Mouse (Mus musculus) neural tube, embryonic 11.5 days (tissue): ENCODE measurements around the gene Phf24. TPM values are rescaled to one million over a fixed set of nuclear protein-coding genes. Genes with fewer than 3 reads are reported as not detected.
"Not testable (repeated sequence)": the region's sequence is repeated elsewhere in the genome, so short reads cannot be mapped to it uniquely, and the experiment has no call there.

Source experiments
- ATAC-seq: fragments of 200-750 bp; cut with Nextera tagmentation; 2 replicates; pipeline ENCODE4 v1.8.0; 2017; ENCODE audit warnings: moderate number of reproducible peaks, mild to moderate bottlenecking, moderate TSS enrichment, moderate library complexity; ENCODE audit not compliant: insufficient read depth, low FRiP score, low TSS enrichment
- DNase-seq: peaks from one replicate; pipeline ENCODE4 v3.0.0-alpha.2; 2015; ENCODE audit warnings: low spot score
- H3K27ac ChIP-seq: fragments of 300-500 bp; sonication (generic); 2 replicates; pipeline ENCODE4 v1.5.1; 2014; ENCODE audit warnings: low read depth, mild to moderate bottlenecking, low read length
- H3K27me3 ChIP-seq: fragments of 300-500 bp; sonication (generic); 2 replicates; pipeline ENCODE4 v1.6.1; 2014; ENCODE audit warnings: mild to moderate bottlenecking, low read length, mixed read lengths; ENCODE audit not compliant: control insufficient read depth, insufficient read depth
- H3K36me3 ChIP-seq: fragments of 300-500 bp; sonication (generic); 2 replicates; pipeline ENCODE4 v1.6.1; 2014; ENCODE audit warnings: mild to moderate bottlenecking, low read length, moderate library complexity, mixed read lengths; ENCODE audit not compliant: control insufficient read depth, insufficient read depth
- H3K4me1 ChIP-seq: fragments of 300-500 bp; sonication (generic); 2 replicates; pipeline ENCODE4 v1.6.1; 2014; ENCODE audit warnings: low read length, mixed read lengths; ENCODE audit not compliant: control insufficient read depth, insufficient read depth
- H3K4me2 ChIP-seq: fragments of 300-500 bp; sonication (generic); 2 replicates; pipeline ENCODE4 v1.6.1; 2014; ENCODE audit warnings: low read depth, mild to moderate bottlenecking, moderate library complexity
- H3K4me3 ChIP-seq: fragments of 300-500 bp; sonication (generic); 2 replicates; pipeline ENCODE4 v1.5.1; 2014; ENCODE audit warnings: low read depth, low read length
- H3K9ac ChIP-seq: fragments of 300-500 bp; sonication (generic); 2 replicates; pipeline ENCODE4 v1.6.1; 2014; ENCODE audit warnings: mild to moderate bottlenecking, low read length
- H3K9me3 ChIP-seq: fragments of 300-500 bp; sonication (generic); 2 replicates; pipeline ENCODE4 v1.6.1; 2016; ENCODE audit warnings: low read length; ENCODE audit not compliant: control insufficient read depth
- WGBS: fragments of 180-500 bp; shearing (Covaris S2); extraction: QIAGEN DNeasy Blood & Tissue Kit; methylation state at CpG from one replicate; pipeline ENCODE4 v1.1.7; 2014; 5-methylcytosine and 5-hydroxymethylcytosine counted together
- polyA plus RNA-seq: library from polyadenylated mRNA; unstranded; fragments of >200 nt; fragmentation: Nextera tagmentation; extraction: Ambion mirVana; gene quantifications from 2 replicates; pipeline ENCODE4 v1.2.1, GENCODE M21; 2014

Gene Phf24
- polyA plus RNA-seq, 1 experiment from 2014 or later = 2.7 TPM

DNA sequence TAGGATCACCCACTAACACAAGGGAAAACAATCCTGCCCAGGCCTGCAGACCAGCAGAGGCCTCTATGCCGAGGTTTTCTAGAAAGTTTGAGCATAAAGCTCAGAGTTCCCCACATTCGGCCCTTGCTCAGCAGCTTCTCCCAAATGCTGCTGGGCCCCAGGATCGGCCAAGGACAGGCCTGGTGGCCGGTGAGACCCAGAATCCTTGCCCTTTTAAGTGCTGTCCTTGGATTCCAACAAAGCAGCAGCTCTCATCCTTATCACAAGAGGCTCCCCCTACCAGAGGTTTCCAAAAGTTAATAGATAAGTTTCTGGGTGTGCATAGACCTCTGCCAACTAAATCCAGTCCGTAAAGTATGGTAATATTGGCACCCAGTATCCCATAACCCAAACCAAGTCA lies 57.4 kb downstream of the Phf24 start:
- H3K4me1 ChIP-seq = no peaks in the 10 kb centered on the region
- H3K9me3 ChIP-seq = no peaks in the 10 kb centered on the region
- H3K27ac ChIP-seq = no peak overlapping the region
- DNase-seq (no peak), ATAC-seq (no peak)
- no peak overlapping the region for H3K4me3 ChIP-seq
- H3K4me2 ChIP-seq = no peak overlapping the region
- H3K36me3 ChIP-seq = peaks cover 3% of the 10 kb centered on the region
- H3K27me3 ChIP-seq = no peaks in the 10 kb centered on the region
- H3K9ac ChIP-seq = no peak overlapping the region
- WGBS = 91% methylated on average over 5 of the region's 5 CpGs

- no peaks in the 10 kb centered on the region for H3K4me1 ChIP-seq
- no peak for DNase-seq
- H3K9me3 ChIP-seq = no peaks in the 10 kb centered on the region
- H3K27me3 ChIP-seq = no peaks in the 10 kb centered on the region
- peaks cover 6% of the 10 kb centered on the region for H3K36me3 ChIP-seq
- no peak overlapping the region for H3K27ac ChIP-seq
- WGBS = 92% methylated on average over 4 of the region's 4 CpGs
- ATAC-seq = no peak
- H3K9ac ChIP-seq = no peak overlapping the region
- no peak overlapping the region for H3K4me3 ChIP-seq
- H3K4me2 ChIP-seq = no peak overlapping the region
Observed at GRCm38 (mm10) chr4:42978062-42978461, 61.6 kb downstream of the Phf24 start.

DNA sequence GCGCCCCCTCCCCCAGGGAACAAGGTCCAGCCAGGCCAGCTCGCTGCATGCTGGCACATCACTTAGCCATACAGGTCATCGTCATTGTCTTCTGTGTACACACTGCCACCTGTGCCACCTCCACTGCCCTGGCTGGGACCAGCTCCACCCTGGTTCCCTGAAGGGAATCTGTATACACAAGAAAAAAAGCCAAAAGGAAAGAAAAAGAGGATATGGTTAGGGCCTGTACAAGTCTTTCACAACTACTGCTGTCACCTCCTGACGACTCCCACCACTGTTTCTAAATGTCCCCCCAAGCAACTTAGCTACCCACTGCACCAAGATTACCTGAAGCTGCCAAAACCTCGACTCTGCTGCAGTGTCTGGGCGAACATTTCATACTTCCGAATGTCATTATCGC lies 64.0 kb downstream of the Phf24 start:
- not testable (repeated sequence) for H3K4me3 ChIP-seq, H3K4me1 ChIP-seq, H3K9me3 ChIP-seq, H3K9ac ChIP-seq, H3K27me3 ChIP-seq, H3K4me2 ChIP-seq, H3K27ac ChIP-seq, DNase-seq, ATAC-seq
- peaks cover 11% of the 10 kb centered on the region for H3K36me3 ChIP-seq
- 96% methylated on average over 7 of the region's 8 CpGs for WGBS

DNA sequence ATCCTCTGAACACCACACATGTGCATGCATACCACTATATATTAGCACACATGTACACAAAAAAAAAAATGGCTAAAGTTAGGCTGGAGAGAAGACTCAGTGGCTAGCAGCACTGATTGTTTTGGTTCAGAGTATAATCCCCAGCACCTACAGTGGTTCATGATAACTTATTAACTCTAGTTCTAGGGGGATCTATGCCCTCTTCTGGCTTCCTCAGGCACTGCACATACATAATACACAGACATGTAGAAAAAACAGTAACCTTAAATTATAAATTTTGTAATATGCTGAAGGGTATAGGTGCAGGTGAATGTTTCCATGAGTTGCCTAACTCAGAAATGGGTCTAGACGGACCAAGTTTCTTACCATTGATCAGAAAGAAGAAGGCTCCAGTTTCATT lies 71.8 kb downstream of the Phf24 start:
- Histone ChIP-seq H3K9me3 (no peaks in the 10 kb centered on the region), H3K4me3 (no peak overlapping the region), H3K9ac (no peak overlapping the region), H3K27me3 (no peaks in the 10 kb centered on the region), H3K36me3 (peaks cover 19% of the 10 kb centered on the region), H3K4me2 (no peak overlapping the region), H3K27ac (no peak overlapping the region), H3K4me1 (no peaks in the 10 kb centered on the region)
- no peak for DNase-seq
- no peak for ATAC-seq
- WGBS = 90% methylated on average over 1 of the region's 1 CpGs

Other genes starting within 250 kb of the Phf24 start
- gene 4930578G10Rik, start 181.1 kb upstream of the Phf24 start, polyA plus RNA-seq = 1.2 TPM in 1 of 2 replicates, not detected in the other
- not detected in 2 replicates for gene Ccl19, start 160.1 kb upstream of the Phf24 start, polyA plus RNA-seq
- 0.97 and 1.0 TPM in 2 replicates for gene Ccl21a, start 142.7 kb upstream of the Phf24 start, polyA plus RNA-seq
- gene Fam205a1, start 62.8 kb upstream of the Phf24 start, polyA plus RNA-seq = 0.15 TPM in 1 of 2 replicates, not detected in the other
- gene Gm12394, start 59.9 kb upstream of the Phf24 start, polyA plus RNA-seq = 0.69 and 0.73 TPM in 2 replicates
- 0.55 and 1.4 TPM in 2 replicates for gene Fam205c, start 42.4 kb upstream of the Phf24 start, polyA plus RNA-seq
- 21.3 and 21.5 TPM in 2 replicates for gene Dnajb5, start 33.2 kb downstream of the Phf24 start, polyA plus RNA-seq
- 0.39 and 0.56 TPM in 2 replicates for gene 1700022I11Rik, start 52.9 kb downstream of the Phf24 start, polyA plus RNA-seq
- gene Vcp, start 83.8 kb downstream of the Phf24 start, polyA plus RNA-seq = 664 and 691 TPM in 2 replicates
- 17.3 and 19.3 TPM in 2 replicates for gene Fancg, start 93.8 kb downstream of the Phf24 start, polyA plus RNA-seq
- 20.4 and 23.1 TPM in 2 replicates for gene Pigo, start 109.2 kb downstream of the Phf24 start, polyA plus RNA-seq
- 360 and 370 TPM in 2 replicates for gene Stoml2, start 115.0 kb downstream of the Phf24 start, polyA plus RNA-seq
- gene Fam214b, start 129.6 kb downstream of the Phf24 start, polyA plus RNA-seq = 18.1 and 19.0 TPM in 2 replicates
- gene Unc13b, start 142.3 kb downstream of the Phf24 start, polyA plus RNA-seq = 16.1 and 18.9 TPM in 2 replicates